Mouse (Mus musculus): ENCODE measurements around the gene Mff. TPM values are rescaled to one million over a fixed set of nuclear protein-coding genes. Genes with fewer than 3 reads are reported as not detected.

The Mff gene
- 449 and 463 TPM in 2 replicates for polyA plus RNA-seq (2014; fragmentation: Nextera tagmentation; extraction: Ambion mirVana)

DNA sequence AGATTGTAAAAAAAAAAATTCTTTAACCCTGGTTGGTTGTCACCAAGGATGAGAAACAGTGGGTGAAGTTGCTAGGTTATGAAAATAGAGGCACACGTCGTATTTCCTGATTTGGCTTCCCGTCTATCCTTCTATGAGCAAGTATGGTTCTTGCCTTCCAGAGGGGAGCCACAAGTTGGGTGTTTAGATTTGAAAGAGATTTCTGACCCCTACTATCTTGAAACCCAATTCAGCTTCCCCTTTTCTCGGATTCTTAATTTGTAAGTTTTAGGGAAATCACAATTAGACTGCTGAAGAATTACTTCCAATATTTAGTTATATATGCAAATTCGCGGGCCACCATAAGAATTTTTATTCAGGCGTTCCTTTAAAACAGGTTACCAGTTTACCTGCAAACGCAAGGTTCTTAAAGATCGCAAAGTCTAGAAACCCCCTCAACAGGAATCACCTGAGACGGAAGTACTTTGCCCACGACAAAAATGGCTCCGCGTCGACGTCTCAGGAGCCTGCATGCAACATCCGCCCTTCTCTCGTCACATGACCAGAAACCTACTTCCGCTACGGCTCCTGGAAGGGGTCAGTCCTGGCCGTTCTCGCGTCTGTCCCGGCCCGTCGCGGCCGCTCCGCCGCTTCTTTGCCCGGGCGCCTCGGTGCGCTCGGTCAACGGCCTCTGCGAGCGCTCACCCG lies at the start of gene Mff:
TSS of gene Mff (plus strand) at position 552 of the 687 bp plus-strand sequence.
- 10% methylated on average over 38 of the region's 38 CpGs for WGBS
- peak; percentile 98 for DNase-seq
- Histone ChIP-seq H3K27ac (replicated peaks; ENCODE audit: low read depth, low read length) (peak within 1 kb of the TSS; percentile 65), H3K4me3 (replicated peaks; ENCODE audit: low read depth, low read length) (peak within 1 kb of the TSS; percentile 78), H3K36me3 (ENCODE audit: control insufficient read depth, insufficient read depth, low read length) (peaks cover 12% of the 10 kb centered on the region), H3K9ac (replicated peaks; ENCODE audit: low read length) (peak within 1 kb of the TSS; percentile 95), H3K9me3 (ENCODE audit: control insufficient read depth, low read length) (no peaks in the 10 kb centered on the region), H3K4me2 (ENCODE audit: low read length) (peak within 1 kb of the TSS; percentile 82), H3K4me1 (ENCODE audit: control insufficient read depth, insufficient read depth, low read length) (peaks cover 10% of the 10 kb centered on the region), H3K27me3 (ENCODE audit: control insufficient read depth, insufficient read depth, low read length) (peaks cover 13% of the 10 kb centered on the region)
- ATAC-seq (ENCODE audit: low FRiP score, low TSS enrichment): peak; percentile 99

- DNase-seq: no peak
Observed at GRCm38 (mm10) chr1:82686328-82686727, 38.4 kb upstream of the Mff start.

GRCm38 (mm10) chr1:82686866-82687265 lies 37.8 kb upstream of the Mff start:
- Histone ChIP-seq H3K9ac (replicated peaks; ENCODE audit: low read length) (no peak overlapping the region), H3K27me3 (ENCODE audit: control insufficient read depth, insufficient read depth, low read length) (no peaks in the 10 kb centered on the region), H3K9me3 (ENCODE audit: control insufficient read depth, low read length) (no peaks in the 10 kb centered on the region), H3K4me2 (ENCODE audit: low read length) (no peak overlapping the region), H3K4me3 (replicated peaks; ENCODE audit: low read depth, low read length) (no peak overlapping the region), H3K4me1 (ENCODE audit: control insufficient read depth, insufficient read depth, low read length) (no peaks in the 10 kb centered on the region), H3K27ac (replicated peaks; ENCODE audit: low read depth, low read length) (no peak overlapping the region), H3K36me3 (ENCODE audit: control insufficient read depth, insufficient read depth, low read length) (no peaks in the 10 kb centered on the region)
- DNase-seq (no peak), ATAC-seq (ENCODE audit: low FRiP score, low TSS enrichment) (no peak)
- 85% methylated on average over 2 of the region's 2 CpGs for WGBS

More at GRCm38 (mm10) chr1:82686328-82686727, 38.4 kb upstream of the Mff start:
- Histone ChIP-seq H3K36me3 (ENCODE audit: control insufficient read depth, insufficient read depth, low read length) (no peaks in the 10 kb centered on the region), H3K4me3 (replicated peaks; ENCODE audit: low read depth, low read length) (no peak overlapping the region), H3K4me1 (ENCODE audit: control insufficient read depth, insufficient read depth, low read length) (no peaks in the 10 kb centered on the region), H3K4me2 (ENCODE audit: low read length) (no peak overlapping the region), H3K27ac (replicated peaks; ENCODE audit: low read depth, low read length) (no peak overlapping the region), H3K9me3 (ENCODE audit: control insufficient read depth, low read length) (no peaks in the 10 kb centered on the region), H3K9ac (replicated peaks; ENCODE audit: low read length) (no peak overlapping the region), H3K27me3 (ENCODE audit: control insufficient read depth, insufficient read depth, low read length) (no peaks in the 10 kb centered on the region)
- 90% methylated on average over 5 of the region's 5 CpGs for WGBS
- no peak for ATAC-seq (ENCODE audit: low FRiP score, low TSS enrichment)

DNA sequence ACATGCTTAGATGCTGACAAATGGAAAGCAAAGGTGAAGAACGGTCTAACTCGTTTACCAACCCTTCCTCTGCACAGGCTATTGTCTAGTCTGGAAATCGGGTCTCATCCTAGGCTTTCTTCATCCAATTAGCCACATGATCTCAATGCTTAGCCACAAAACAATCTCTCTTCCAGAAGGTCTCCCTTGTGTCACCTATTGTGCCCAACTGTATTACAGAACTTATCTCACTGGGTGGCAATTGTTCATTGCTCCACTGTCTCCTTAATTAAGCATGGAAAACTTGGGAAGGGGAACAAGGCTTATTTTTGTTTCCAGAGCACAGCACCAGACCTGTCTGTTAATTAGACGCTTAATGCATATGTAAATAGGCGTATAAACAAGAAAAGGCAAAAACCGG lies 36.8 kb upstream of the Mff start:
- Histone ChIP-seq H3K4me1 (ENCODE audit: control insufficient read depth, insufficient read depth, low read length) (no peaks in the 10 kb centered on the region), H3K4me2 (ENCODE audit: low read length) (no peak overlapping the region), H3K9me3 (ENCODE audit: control insufficient read depth, low read length) (no peaks in the 10 kb centered on the region), H3K27ac (replicated peaks; ENCODE audit: low read depth, low read length) (no peak overlapping the region), H3K4me3 (replicated peaks; ENCODE audit: low read depth, low read length) (no peak overlapping the region), H3K27me3 (ENCODE audit: control insufficient read depth, insufficient read depth, low read length) (no peaks in the 10 kb centered on the region), H3K36me3 (ENCODE audit: control insufficient read depth, insufficient read depth, low read length) (no peaks in the 10 kb centered on the region), H3K9ac (replicated peaks; ENCODE audit: low read length) (no peak overlapping the region)
- WGBS: 65% methylated on average over 6 of the region's 6 CpGs
- DNase-seq: no peak
- ATAC-seq (ENCODE audit: low FRiP score, low TSS enrichment): no peak

- Histone ChIP-seq H3K4me3 (replicated peaks; ENCODE audit: low read depth, low read length) (no peak overlapping the region), H3K27ac (replicated peaks; ENCODE audit: low read depth, low read length) (no peak overlapping the region), H3K9ac (replicated peaks; ENCODE audit: low read length) (no peak overlapping the region), H3K4me1 (ENCODE audit: control insufficient read depth, insufficient read depth, low read length) (0 out of 2 replicates have a peak, but pooled peaks cover 4% of the 10 kb centered on the region), H3K4me2 (ENCODE audit: low read length) (no peak overlapping the region), H3K9me3 (ENCODE audit: control insufficient read depth, low read length) (no peaks in the 10 kb centered on the region), H3K36me3 (ENCODE audit: control insufficient read depth, insufficient read depth, low read length) (no peaks in the 10 kb centered on the region), H3K27me3 (ENCODE audit: control insufficient read depth, insufficient read depth, low read length) (no peaks in the 10 kb centered on the region)
- ATAC-seq (ENCODE audit: low FRiP score, low TSS enrichment) (no peak), DNase-seq (no peak)
- 62% methylated on average over 3 of the region's 3 CpGs for WGBS
Observed at GRCm38 (mm10) chr1:82695915-82696314, 28.8 kb upstream of the Mff start.

DNA sequence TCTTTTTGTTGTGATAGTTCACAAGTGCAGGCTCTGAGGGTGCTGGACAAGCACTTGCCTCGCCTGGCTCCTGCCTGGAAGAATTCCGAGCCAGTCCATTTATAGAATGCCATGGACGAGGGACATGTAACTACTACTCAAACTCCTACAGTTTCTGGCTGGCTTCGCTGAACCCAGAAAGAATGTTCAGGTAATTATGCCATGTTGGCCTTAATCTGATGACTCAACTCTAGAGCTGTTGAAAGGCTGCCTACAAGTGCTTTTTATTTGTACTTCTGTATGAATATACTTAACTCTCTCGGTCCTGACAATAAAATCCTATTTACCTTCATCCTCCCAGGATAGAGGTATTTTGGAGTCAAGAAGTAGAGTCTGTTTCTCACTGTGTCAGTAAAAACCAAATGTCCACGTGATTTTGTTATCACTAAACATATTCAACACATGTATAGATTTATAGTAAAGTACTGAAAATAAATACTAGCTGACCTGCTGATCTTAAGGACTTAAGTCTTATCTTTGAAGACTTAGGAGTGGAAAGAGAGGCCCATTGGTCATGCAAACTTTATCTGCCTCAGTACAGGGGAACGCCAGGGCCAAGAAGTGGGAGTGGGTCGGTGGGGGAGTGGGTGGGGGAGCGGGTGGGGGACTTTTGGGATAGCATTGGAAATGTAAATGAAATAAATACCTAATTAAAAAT lies 6.7 kb upstream of the Mff start:
- Histone ChIP-seq H3K4me1 (ENCODE audit: control insufficient read depth, insufficient read depth, low read length) (no peaks in the 10 kb centered on the region), H3K27ac (replicated peaks; ENCODE audit: low read depth, low read length) (no peak overlapping the region), H3K27me3 (ENCODE audit: control insufficient read depth, insufficient read depth, low read length) (peaks cover 6% of the 10 kb centered on the region), H3K4me2 (ENCODE audit: low read length) (no peak overlapping the region), H3K9me3 (ENCODE audit: control insufficient read depth, low read length) (no peaks in the 10 kb centered on the region), H3K36me3 (ENCODE audit: control insufficient read depth, insufficient read depth, low read length) (no peaks in the 10 kb centered on the region), H3K9ac (replicated peaks; ENCODE audit: low read length) (no peak overlapping the region), H3K4me3 (replicated peaks; ENCODE audit: low read depth, low read length) (no peak overlapping the region)
- ATAC-seq (ENCODE audit: low FRiP score, low TSS enrichment) (no peak), DNase-seq (no peak)
- 81% methylated on average over 9 of the region's 9 CpGs for WGBS

GRCm38 (mm10) chr1:82725026-82725874 lies 560 bp downstream of the Mff start:
- H3K27me3 ChIP-seq (ENCODE audit: control insufficient read depth, insufficient read depth, low read length): peaks cover 13% of the 10 kb centered on the region
- under 1% methylated on average over 37 of the region's 37 CpGs for WGBS
- H3K4me3 ChIP-seq (replicated peaks; ENCODE audit: low read depth, low read length): peak overlapping the region; percentile 78
- peaks cover 10% of the 10 kb centered on the region for H3K4me1 ChIP-seq (ENCODE audit: control insufficient read depth, insufficient read depth, low read length)
- ATAC-seq (ENCODE audit: low FRiP score, low TSS enrichment): peak; percentile 95
- peak overlapping the region; percentile 65 for H3K27ac ChIP-seq (replicated peaks; ENCODE audit: low read depth, low read length)
- H3K9ac ChIP-seq (replicated peaks; ENCODE audit: low read length): peak overlapping the region; percentile 95
- H3K4me2 ChIP-seq (ENCODE audit: low read length): peak overlapping the region; percentile 82
- H3K36me3 ChIP-seq (ENCODE audit: control insufficient read depth, insufficient read depth, low read length): peaks cover 17% of the 10 kb centered on the region
- H3K9me3 ChIP-seq (ENCODE audit: control insufficient read depth, low read length): no peaks in the 10 kb centered on the region
- DNase-seq: peak; percentile 3

GRCm38 (mm10) chr1:82725875-82726185 lies 1.1 kb downstream of the Mff start:
- DNase-seq (peak; percentile 1), ATAC-seq (ENCODE audit: low FRiP score, low TSS enrichment) (no peak)
- peaks cover 10% of the 10 kb centered on the region for H3K4me1 ChIP-seq (ENCODE audit: control insufficient read depth, insufficient read depth, low read length)
- 52% methylated on average over 4 of the region's 4 CpGs for WGBS
- peak overlapping the region; percentile 82 for H3K4me2 ChIP-seq (ENCODE audit: low read length)
- peak overlapping the region; percentile 78 for H3K4me3 ChIP-seq (replicated peaks; ENCODE audit: low read depth, low read length)
- H3K27me3 ChIP-seq (ENCODE audit: control insufficient read depth, insufficient read depth, low read length): peaks cover 13% of the 10 kb centered on the region
- H3K9ac ChIP-seq (replicated peaks; ENCODE audit: low read length): peak overlapping the region; percentile 95; the same call in 1 of the 2 replicates
- H3K27ac ChIP-seq (replicated peaks; ENCODE audit: low read depth, low read length): no peak overlapping the region
- peaks cover 23% of the 10 kb centered on the region for H3K36me3 ChIP-seq (ENCODE audit: control insufficient read depth, insufficient read depth, low read length)
- H3K9me3 ChIP-seq (ENCODE audit: control insufficient read depth, low read length): no peaks in the 10 kb centered on the region
